Mouse (Mus musculus) liver, embryonic 11.5 days (tissue): ENCODE measurements at regions not wholly inside any gene's neighbourhood (a gene's known extent, or its start where the extent isn't known, plus 50 kb on each side); places are given as distances from the start of the nearest gene placed in this dataset.

Experiments
- ATAC-seq: fragments of 200-750 bp; cut with Nextera tagmentation; replicated peaks from 2 replicates; pipeline ENCODE4 v1.8.0; 2017; ENCODE audit warnings: moderate number of reproducible peaks, mild to moderate bottlenecking, moderate TSS enrichment, moderate library complexity; ENCODE audit not compliant: low FRiP score
- DNase-seq: peaks from one replicate; pipeline ENCODE4 v3.0.0-alpha.2; 2017; ENCODE audit warnings: low spot score
- H3K27ac ChIP-seq: fragments of 300-500 bp; sonication (generic); 2 replicates; pipeline ENCODE4 v1.5.1; 2014; ENCODE audit warnings: mild to moderate bottlenecking, low read depth, low read length, control low read depth
- H3K27me3 ChIP-seq: fragments of 300-500 bp; sonication (generic); replicated peaks from 2 replicates; pipeline ENCODE4 v1.6.1; 2014; ENCODE audit warnings: low read length, mixed read lengths; ENCODE audit not compliant: control insufficient read depth, insufficient read depth
- H3K36me3 ChIP-seq: fragments of 300-500 bp; sonication (generic); 2 replicates; pipeline ENCODE4 v1.6.1; 2014; ENCODE audit warnings: mild to moderate bottlenecking, low read length, moderate library complexity, mixed read lengths; ENCODE audit not compliant: control insufficient read depth, insufficient read depth
- H3K4me1 ChIP-seq: fragments of 300-500 bp; sonication (generic); replicated peaks from 2 replicates; pipeline ENCODE4 v1.6.1; 2014; ENCODE audit warnings: low read length, mixed read lengths; ENCODE audit not compliant: control insufficient read depth, insufficient read depth
- H3K4me2 ChIP-seq: fragments of 300-500 bp; sonication (generic); 2 replicates; pipeline ENCODE4 v1.6.1; 2014; ENCODE audit warnings: mild to moderate bottlenecking, control low read depth, moderate library complexity
- H3K4me3 ChIP-seq: fragments of 300-500 bp; sonication (generic); 2 replicates; pipeline ENCODE4 v1.5.1; 2014; ENCODE audit warnings: low read depth, low read length, control low read depth
- H3K9ac ChIP-seq: fragments of 300-500 bp; sonication (generic); 2 replicates; pipeline ENCODE4 v1.6.1; 2014; ENCODE audit warnings: low read depth, low read length, control low read depth
- H3K9me3 ChIP-seq: fragments of 300-500 bp; sonication (generic); 2 replicates; pipeline ENCODE4 v1.6.1; 2016; ENCODE audit warnings: low read length, inconsistent platforms, mixed read lengths; ENCODE audit not compliant: control insufficient read depth
- WGBS: fragments of 180-500 bp; shearing (Covaris S2); extraction: QIAGEN DNeasy Blood & Tissue Kit; methylation state at CpG from one replicate; pipeline ENCODE4 v1.1.7; 2014; 5-methylcytosine and 5-hydroxymethylcytosine counted together

GRCm38 (mm10) chr3:157723184-157723583 lies 156.5 kb downstream of the Ptger3 start:
- WGBS, result 68% methylated on average over 5 of the region's 5 CpGs
- ATAC-seq (no peak), DNase-seq (no peak)

GRCm38 (mm10) chr3:157717313-157717921 lies 150.7 kb downstream of the Ptger3 start:
- DNase-seq (peak; percentile 71), ATAC-seq (peak; percentile 53; the same call in 1 of the 2 replicates)
- WGBS, result 13% methylated on average over 7 of the region's 7 CpGs
- Histone ChIP-seq H3K4me1 (no peaks in the 10 kb centered on the region), H3K9ac (no peak overlapping the region), H3K27ac (no peak overlapping the region), H3K27me3 (no peaks in the 10 kb centered on the region), H3K4me2 (no peak overlapping the region), H3K4me3 (no peak overlapping the region), H3K36me3 (no peaks in the 10 kb centered on the region), H3K9me3 (no peaks in the 10 kb centered on the region)

More at GRCm38 (mm10) chr3:157723184-157723583, 156.5 kb downstream of the Ptger3 start:
- no peaks in the 10 kb centered on the region for H3K27me3 ChIP-seq
- H3K9ac ChIP-seq, result no peak overlapping the region
- H3K4me3 ChIP-seq, result no peak overlapping the region
- no peaks in the 10 kb centered on the region for H3K4me1 ChIP-seq
- H3K4me2 ChIP-seq, result no peak overlapping the region
- no peak overlapping the region for H3K27ac ChIP-seq
- H3K36me3 ChIP-seq, result no peaks in the 10 kb centered on the region
- no peaks in the 10 kb centered on the region for H3K9me3 ChIP-seq

GRCm38 (mm10) chr3:157714023-157714422 lies 147.3 kb downstream of the Ptger3 start:
- no peak overlapping the region for H3K4me3 ChIP-seq
- H3K36me3 ChIP-seq, result no peaks in the 10 kb centered on the region
- H3K27ac ChIP-seq, result no peak overlapping the region
- H3K4me1 ChIP-seq, result no peaks in the 10 kb centered on the region
- no peaks in the 10 kb centered on the region for H3K9me3 ChIP-seq
- 79% methylated on average over 3 of the region's 3 CpGs for WGBS
- no peak overlapping the region for H3K9ac ChIP-seq
- H3K27me3 ChIP-seq, result no peaks in the 10 kb centered on the region
- ATAC-seq (no peak), DNase-seq (no peak)
- no peak overlapping the region for H3K4me2 ChIP-seq

- no peak overlapping the region for H3K9ac ChIP-seq
- H3K27me3 ChIP-seq, result no peaks in the 10 kb centered on the region
- H3K4me1 ChIP-seq, result no peaks in the 10 kb centered on the region
- H3K27ac ChIP-seq, result no peak overlapping the region
- H3K9me3 ChIP-seq, result no peaks in the 10 kb centered on the region
- no peak overlapping the region for H3K4me2 ChIP-seq
- ATAC-seq (no peak), DNase-seq (no peak)
- no peak overlapping the region for H3K4me3 ChIP-seq
- H3K36me3 ChIP-seq, result no peaks in the 10 kb centered on the region
- WGBS, result 85% methylated on average over 1 of the region's 1 CpGs
Measured at GRCm38 (mm10) chr3:157710790-157711381, 144.2 kb downstream of the Ptger3 start.

- Histone ChIP-seq H3K36me3 (no peaks in the 10 kb centered on the region), H3K27me3 (no peaks in the 10 kb centered on the region), H3K4me2 (no peak overlapping the region), H3K4me1 (no peaks in the 10 kb centered on the region), H3K4me3 (no peak overlapping the region), H3K27ac (no peak overlapping the region), H3K9ac (no peak overlapping the region), H3K9me3 (no peaks in the 10 kb centered on the region)
- ATAC-seq, result no peak
- no peak for DNase-seq
Measured at GRCm38 (mm10) chr3:157699961-157700360, 133.3 kb downstream of the Ptger3 start.

- 70% methylated on average over 5 of the region's 5 CpGs for WGBS
- H3K9ac ChIP-seq, result no peak overlapping the region
- DNase-seq (no peak), ATAC-seq (no peak)
- H3K27me3 ChIP-seq, result no peaks in the 10 kb centered on the region
- H3K4me2 ChIP-seq, result no peak overlapping the region
- no peaks in the 10 kb centered on the region for H3K4me1 ChIP-seq
- H3K9me3 ChIP-seq, result no peaks in the 10 kb centered on the region
- no peak overlapping the region for H3K27ac ChIP-seq
- H3K36me3 ChIP-seq, result no peaks in the 10 kb centered on the region
- no peak overlapping the region for H3K4me3 ChIP-seq
Measured at GRCm38 (mm10) chr3:157698529-157698928, 131.8 kb downstream of the Ptger3 start.

GRCm38 (mm10) chr3:157695128-157696075 lies 128.7 kb downstream of the Ptger3 start:
- H3K4me3 ChIP-seq, result no peak overlapping the region
- H3K4me1 ChIP-seq, result no peaks in the 10 kb centered on the region
- WGBS, result 77% methylated on average over 19 of the region's 19 CpGs
- H3K36me3 ChIP-seq, result no peaks in the 10 kb centered on the region
- no peak for DNase-seq
- H3K9ac ChIP-seq, result no peak overlapping the region
- no peak overlapping the region for H3K27ac ChIP-seq
- ATAC-seq, result no peak
- no peaks in the 10 kb centered on the region for H3K9me3 ChIP-seq
- H3K4me2 ChIP-seq, result no peak overlapping the region
- no peaks in the 10 kb centered on the region for H3K27me3 ChIP-seq
